Mouse (Mus musculus): ENCODE measurements at regions not wholly inside any gene's neighbourhood (a gene's known extent, or its start where the extent isn't known, plus 50 kb on each side); places are given as distances from the start of the nearest gene placed in this dataset.

DNA sequence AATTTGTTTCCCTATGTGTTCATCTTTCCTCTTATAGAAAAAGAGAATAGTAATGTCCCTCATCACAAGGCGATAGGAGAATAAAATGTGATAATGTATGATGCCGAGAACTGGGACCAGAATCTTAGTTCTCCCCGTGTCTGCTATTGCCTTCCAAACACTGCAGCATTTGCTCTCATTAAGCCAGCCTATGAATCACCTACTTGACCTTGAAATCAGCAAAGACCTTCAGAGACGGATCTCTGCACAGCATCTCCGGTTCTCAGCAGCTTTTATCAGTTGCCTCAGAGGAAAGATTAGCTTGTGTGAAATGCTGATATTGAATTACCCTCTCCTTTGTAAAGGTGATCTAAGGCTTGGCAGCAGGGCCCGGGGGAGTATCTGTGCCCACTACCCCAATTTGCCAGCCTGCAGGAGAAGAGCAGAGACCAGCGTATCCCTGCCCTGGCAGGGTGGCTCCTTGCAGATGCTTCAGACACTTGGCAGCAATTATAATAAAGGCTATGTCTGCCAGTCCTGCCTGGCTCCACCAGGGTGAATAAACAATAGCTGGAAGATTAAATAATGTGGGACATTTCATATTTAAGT is 104.0 kb upstream of the Fer start:
- TF ChIP-seq POLR2A (IDR thresholded peaks at IDR 0.05; ENCODE audit: extremely low read depth, insufficient read depth, low read length) (no peak), CTCF (IDR thresholded peaks at IDR 0.05; ENCODE audit: low read depth, low read length) (no peak)
